Mouse (Mus musculus): ENCODE results near the gene Krt222. TPM values are rescaled to one million over a fixed set of nuclear protein-coding genes. Genes with fewer than 3 reads are reported as not detected.
A peak's percentile ranks its signal among the peaks of the same experiment; 100 is the strongest.
"Not testable (repeated sequence)": the region's sequence is repeated elsewhere in the genome, so short reads cannot be mapped to it uniquely, and the experiment has no call there.

The Krt222 gene
- polyA plus RNA-seq, 1 experiment from 2014 or later = 0.20 TPM

GRCm38 (mm10) chr11:99256213-99256612 lies 12.3 kb upstream of the Krt222 start:
- WGBS = 80% methylated on average over 4 of the region's 4 CpGs
- Histone ChIP-seq H3K27me3 (ENCODE audit: low read depth, poor library complexity, severe bottlenecking) (no peaks in the 10 kb centered on the region), H3K4me3 (no peak overlapping the region)

GRCm38 (mm10) chr11:99255316-99255715 lies 11.4 kb upstream of the Krt222 start:
- Histone ChIP-seq H3K4me3 (no peak overlapping the region), H3K4me1 (no peaks in the 10 kb centered on the region), H3K36me3 (no peaks in the 10 kb centered on the region), H3K9me3 (replicated peaks) (no peaks in the 10 kb centered on the region), H3K27ac (no peak overlapping the region), H3K27me3 (ENCODE audit: low read depth, poor library complexity, severe bottlenecking) (no peaks in the 10 kb centered on the region)
- 96% methylated on average over 8 of the region's 8 CpGs for WGBS
- no peak for DNase-seq (ENCODE audit: low spot score)

More at GRCm38 (mm10) chr11:99256213-99256612, 12.3 kb upstream of the Krt222 start:
- no peaks in the 10 kb centered on the region for H3K4me1 ChIP-seq
- no peaks in the 10 kb centered on the region for H3K9me3 ChIP-seq (replicated peaks)
- no peaks in the 10 kb centered on the region for H3K36me3 ChIP-seq
- no peak overlapping the region for H3K27ac ChIP-seq
- DNase-seq (ENCODE audit: low spot score) = no peak

GRCm38 (mm10) chr11:99253893-99254292 lies 10.0 kb upstream of the Krt222 start:
- no peaks in the 10 kb centered on the region for H3K4me1 ChIP-seq
- no peaks in the 10 kb centered on the region for H3K9me3 ChIP-seq (replicated peaks)
- H3K27me3 ChIP-seq (ENCODE audit: low read depth, poor library complexity, severe bottlenecking) = no peaks in the 10 kb centered on the region
- H3K36me3 ChIP-seq = no peaks in the 10 kb centered on the region
- no peak overlapping the region for H3K4me3 ChIP-seq
- no peak for DNase-seq (ENCODE audit: low spot score)
- H3K27ac ChIP-seq = no peak overlapping the region
- 59% methylated on average over 2 of the region's 2 CpGs for WGBS

GRCm38 (mm10) chr11:99252671-99253070 lies 8.8 kb upstream of the Krt222 start:
- 87% methylated on average over 8 of the region's 8 CpGs for WGBS
- no peak overlapping the region for H3K4me3 ChIP-seq
- no peaks in the 10 kb centered on the region for H3K4me1 ChIP-seq
- no peaks in the 10 kb centered on the region for H3K9me3 ChIP-seq (replicated peaks)
- H3K27ac ChIP-seq = no peak overlapping the region
- H3K27me3 ChIP-seq (ENCODE audit: low read depth, poor library complexity, severe bottlenecking) = no peaks in the 10 kb centered on the region
- no peaks in the 10 kb centered on the region for H3K36me3 ChIP-seq
- no peak for DNase-seq (ENCODE audit: low spot score)

- no peaks in the 10 kb centered on the region for H3K36me3 ChIP-seq
- no peak for DNase-seq (ENCODE audit: low spot score)
- H3K27me3 ChIP-seq (ENCODE audit: low read depth, poor library complexity, severe bottlenecking) = no peaks in the 10 kb centered on the region
- 76% methylated on average over 3 of the region's 3 CpGs for whole genome bisulfite sequencing
- H3K4me3 ChIP-seq = no peak overlapping the region
- H3K9me3 ChIP-seq (replicated peaks) = no peaks in the 10 kb centered on the region
- H3K4me1 ChIP-seq = no peaks in the 10 kb centered on the region
- no peak overlapping the region for H3K27ac ChIP-seq
These were observed 6.8 kb upstream of the Krt222 start for GRCm38 (mm10) chr11:99250666-99251065.

- 68% methylated on average over 5 of the region's 5 CpGs for whole genome bisulfite sequencing
- no peak for DNase-seq (ENCODE audit: low spot score)
- no peaks in the 10 kb centered on the region for H3K9me3 ChIP-seq (replicated peaks)
- H3K27me3 ChIP-seq (ENCODE audit: low read depth, poor library complexity, severe bottlenecking) = no peaks in the 10 kb centered on the region; the same call in 1 of the 2 replicates
- H3K36me3 ChIP-seq = no peaks in the 10 kb centered on the region
- no peak overlapping the region for H3K27ac ChIP-seq
- H3K4me1 ChIP-seq = no peaks in the 10 kb centered on the region
- no peak overlapping the region for H3K4me3 ChIP-seq
These were observed 6.4 kb upstream of the Krt222 start for GRCm38 (mm10) chr11:99250241-99250640.

- H3K36me3 ChIP-seq = no peaks in the 10 kb centered on the region
- H3K27me3 ChIP-seq (ENCODE audit: low read depth, poor library complexity, severe bottlenecking) = no peaks in the 10 kb centered on the region; the same call in 1 of the 2 replicates
- peaks cover under 1% of the 10 kb centered on the region for H3K4me1 ChIP-seq
- no peak overlapping the region for H3K27ac ChIP-seq
- no peak overlapping the region for H3K4me3 ChIP-seq
- no peaks in the 10 kb centered on the region for H3K9me3 ChIP-seq (replicated peaks)
- 64% methylated on average over 4 of the region's 4 CpGs for WGBS
- DNase-seq (ENCODE audit: low spot score) = no peak
These were observed 5.2 kb upstream of the Krt222 start for GRCm38 (mm10) chr11:99249115-99249514.

GRCm38 (mm10) chr11:99247916-99248315 lies 4.0 kb upstream of the Krt222 start:
- no peaks in the 10 kb centered on the region for H3K36me3 ChIP-seq
- no peak overlapping the region for H3K4me3 ChIP-seq
- peaks cover 7% of the 10 kb centered on the region for H3K4me1 ChIP-seq
- 87% methylated on average over 4 of the region's 4 CpGs for WGBS
- H3K27ac ChIP-seq = no peak overlapping the region
- H3K27me3 ChIP-seq (ENCODE audit: low read depth, poor library complexity, severe bottlenecking) = no peaks in the 10 kb centered on the region; the same call in 1 of the 2 replicates
- H3K9me3 ChIP-seq (replicated peaks) = no peaks in the 10 kb centered on the region
- DNase-seq (ENCODE audit: low spot score) = no peak

GRCm38 (mm10) chr11:99244519-99244918 lies 634 bp upstream of the Krt222 start:
- H3K27me3 ChIP-seq (ENCODE audit: low read depth, poor library complexity, severe bottlenecking); DNase-seq (ENCODE audit: low spot score); H3K4me1 ChIP-seq; H3K4me3 ChIP-seq; H3K27ac ChIP-seq; H3K36me3 ChIP-seq; H3K9me3 ChIP-seq (replicated peaks): not testable (repeated sequence)
- WGBS = 47% methylated on average over 3 of the region's 3 CpGs

- Histone ChIP-seq H3K27ac (no peak overlapping the region), H3K36me3 (no peaks in the 10 kb centered on the region), H3K4me3 (peak overlapping the region; percentile 40), H3K9me3 (replicated peaks) (no peaks in the 10 kb centered on the region), H3K4me1 (peaks cover 10% of the 10 kb centered on the region), H3K27me3 (ENCODE audit: low read depth, poor library complexity, severe bottlenecking) (no peaks in the 10 kb centered on the region; the same call in 1 of the 2 replicates)
- WGBS = 54% methylated on average over 3 of the region's 3 CpGs
- DNase-seq (ENCODE audit: low spot score) = no peak
These were observed 575 bp downstream of the Krt222 start for GRCm38 (mm10) chr11:99243200-99243819.

- Histone ChIP-seq H3K9me3 (replicated peaks) (no peaks in the 10 kb centered on the region), H3K4me1 (peaks cover 14% of the 10 kb centered on the region), H3K4me3 (no peak overlapping the region), H3K27me3 (ENCODE audit: low read depth, poor library complexity, severe bottlenecking) (no peaks in the 10 kb centered on the region; the same call in 1 of the 2 replicates), H3K27ac (no peak overlapping the region), H3K36me3 (no peaks in the 10 kb centered on the region)
- 74% methylated on average over 5 of the region's 5 CpGs for WGBS
- no peak for DNase-seq (ENCODE audit: low spot score)
These were observed 1.8 kb downstream of the Krt222 start for GRCm38 (mm10) chr11:99242056-99242455.

- Histone ChIP-seq H3K9me3 (replicated peaks) (no peaks in the 10 kb centered on the region), H3K36me3 (no peaks in the 10 kb centered on the region), H3K27ac (no peak overlapping the region), H3K4me1 (0 out of 2 replicates have a peak, but pooled peaks cover 7% of the 10 kb centered on the region), H3K4me3 (no peak overlapping the region), H3K27me3 (ENCODE audit: low read depth, poor library complexity, severe bottlenecking) (no peaks in the 10 kb centered on the region)
- no peak for DNase-seq (ENCODE audit: low spot score)
- WGBS = 65% methylated on average over 14 of the region's 14 CpGs
These were observed 5.4 kb downstream of the Krt222 start for GRCm38 (mm10) chr11:99238468-99238867.

GRCm38 (mm10) chr11:99231049-99231816 lies 12.7 kb downstream of the Krt222 start:
- Histone ChIP-seq H3K27me3 (ENCODE audit: low read depth, poor library complexity, severe bottlenecking) (no peaks in the 10 kb centered on the region), H3K36me3 (peaks cover 20% of the 10 kb centered on the region), H3K27ac (peak overlapping the region; percentile 100), H3K9me3 (replicated peaks) (no peaks in the 10 kb centered on the region), H3K4me3 (peak overlapping the region; percentile 93), H3K4me1 (peaks cover 20% of the 10 kb centered on the region)
- 31% methylated on average over 15 of the region's 15 CpGs for WGBS
- no peak for DNase-seq (ENCODE audit: low spot score)

Data from limb, embryonic 10.5 days (tissue).